Mouse (Mus musculus): Measurements from ENCODE around the gene Olfr460.
"Not testable (repeated sequence)": the region's sequence is repeated elsewhere in the genome, so short reads cannot be mapped to it uniquely, and the experiment has no call there.

The Olfr460 gene

GRCm38 (mm10) chr6:40569187-40569586, at the start of gene Olfr460:
Olfr460 (plus strand) TSS chr6:40569487.
- DNase-seq (ENCODE audit: low read depth, low spot score), result no peak

GRCm38 (mm10) chr6:40544690-40545089, 24.6 kb upstream of the Olfr460 start:
- Histone ChIP-seq H3K36me3 (ENCODE audit: control insufficient read depth, insufficient read depth, low read length, poor library complexity, severe bottlenecking) (no peaks in the 10 kb centered on the region), H3K27me3 (ENCODE audit: control insufficient read depth, insufficient read depth, low read length, poor library complexity, severe bottlenecking) (no peaks in the 10 kb centered on the region)
- no peak for DNase-seq (ENCODE audit: low read depth, low spot score)

More at GRCm38 (mm10) chr6:40569187-40569586, at the start of gene Olfr460:
- Histone ChIP-seq H3K27me3 (ENCODE audit: control insufficient read depth, insufficient read depth, low read length, poor library complexity, severe bottlenecking) (no peaks in the 10 kb centered on the region), H3K36me3 (ENCODE audit: control insufficient read depth, insufficient read depth, low read length, poor library complexity, severe bottlenecking) (no peaks in the 10 kb centered on the region)

- Histone ChIP-seq H3K27me3 (ENCODE audit: control insufficient read depth, insufficient read depth, low read length, poor library complexity, severe bottlenecking) (no peaks in the 10 kb centered on the region), H3K36me3 (ENCODE audit: control insufficient read depth, insufficient read depth, low read length, poor library complexity, severe bottlenecking) (no peaks in the 10 kb centered on the region)
- no peak for DNase-seq (ENCODE audit: low read depth, low spot score)
Observed at GRCm38 (mm10) chr6:40554950-40555349, 14.3 kb upstream of the Olfr460 start, which contains the start of gene Olfr461. Olfr461 (minus strand) TSS chr6:40555050.

GRCm38 (mm10) chr6:40573618-40574017, 4.3 kb downstream of the Olfr460 start:
- no peaks in the 10 kb centered on the region; the same call in 1 of the 2 replicates for H3K27me3 ChIP-seq (ENCODE audit: control insufficient read depth, insufficient read depth, low read length, poor library complexity, severe bottlenecking)

DNA sequence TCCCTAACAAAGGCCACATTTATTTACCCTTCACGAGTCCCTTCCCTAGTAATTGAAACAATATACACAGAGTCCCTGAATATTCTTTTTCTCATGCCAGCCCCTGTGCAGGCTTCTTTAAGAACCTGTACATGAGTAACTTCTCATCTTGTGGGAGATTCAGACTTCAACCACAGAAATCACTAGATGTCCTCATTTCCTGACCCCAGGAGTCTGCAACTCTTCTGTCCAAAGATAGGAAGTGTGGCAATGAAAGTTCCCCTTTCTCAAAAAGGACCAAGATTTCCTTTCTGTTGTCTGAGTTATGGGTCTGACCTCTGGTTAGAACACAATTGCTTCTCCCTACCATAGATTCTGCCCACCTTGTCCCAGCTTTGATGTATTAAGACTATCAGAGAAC, 7.0 kb downstream of the Olfr460 start:
- DNase-seq (ENCODE audit: low read depth, low spot score), result no peak
- Histone ChIP-seq H3K27me3 (ENCODE audit: control insufficient read depth, insufficient read depth, low read length, poor library complexity, severe bottlenecking) (no peaks in the 10 kb centered on the region; the same call in 1 of the 2 replicates), H3K36me3 (ENCODE audit: control insufficient read depth, insufficient read depth, low read length, poor library complexity, severe bottlenecking) (no peaks in the 10 kb centered on the region)

More at GRCm38 (mm10) chr6:40573618-40574017, 4.3 kb downstream of the Olfr460 start:
- H3K36me3 ChIP-seq (ENCODE audit: control insufficient read depth, insufficient read depth, low read length, poor library complexity, severe bottlenecking), result no peaks in the 10 kb centered on the region
- DNase-seq (ENCODE audit: low read depth, low spot score), result no peak

GRCm38 (mm10) chr6:40584336-40584735, 15.0 kb downstream of the Olfr460 start:
- DNase-seq (ENCODE audit: low read depth, low spot score), result no peak
- Histone ChIP-seq H3K36me3 (ENCODE audit: control insufficient read depth, insufficient read depth, low read length, poor library complexity, severe bottlenecking) (no peaks in the 10 kb centered on the region), H3K27me3 (ENCODE audit: control insufficient read depth, insufficient read depth, low read length, poor library complexity, severe bottlenecking) (no peaks in the 10 kb centered on the region; the same call in 1 of the 2 replicates)

DNA sequence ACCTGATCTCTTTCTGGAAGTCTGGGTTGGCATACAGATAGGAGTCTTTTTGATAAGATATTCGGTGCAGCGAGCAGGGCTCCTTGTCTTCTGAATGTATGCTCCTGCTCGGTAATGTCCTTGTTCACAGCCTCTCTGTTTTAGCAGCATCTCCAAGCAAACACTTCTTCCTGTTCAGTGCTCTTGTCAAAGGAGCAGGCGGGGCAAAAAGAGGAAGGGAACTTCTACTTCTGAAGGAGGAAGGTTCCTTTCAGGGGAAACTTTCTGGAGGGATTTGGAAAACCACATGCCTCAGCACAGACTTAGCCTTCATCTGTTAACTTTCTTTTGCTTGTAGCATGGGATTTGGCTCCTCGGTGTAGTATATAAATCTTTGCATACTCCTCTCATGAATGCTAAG, 16.4 kb downstream of the Olfr460 start, which contains the start of gene Clec5a:
TSS of gene Clec5a (minus strand) at position 177 of the 400 bp plus-strand sequence.
- DNase-seq (ENCODE audit: low read depth, low spot score), result no peak
- H3K36me3 ChIP-seq (ENCODE audit: control insufficient read depth, insufficient read depth, low read length, poor library complexity, severe bottlenecking), result no peaks in the 10 kb centered on the region
- H3K27me3 ChIP-seq (ENCODE audit: control insufficient read depth, insufficient read depth, low read length, poor library complexity, severe bottlenecking), result no peaks in the 10 kb centered on the region; the same call in 1 of the 2 replicates

DNA sequence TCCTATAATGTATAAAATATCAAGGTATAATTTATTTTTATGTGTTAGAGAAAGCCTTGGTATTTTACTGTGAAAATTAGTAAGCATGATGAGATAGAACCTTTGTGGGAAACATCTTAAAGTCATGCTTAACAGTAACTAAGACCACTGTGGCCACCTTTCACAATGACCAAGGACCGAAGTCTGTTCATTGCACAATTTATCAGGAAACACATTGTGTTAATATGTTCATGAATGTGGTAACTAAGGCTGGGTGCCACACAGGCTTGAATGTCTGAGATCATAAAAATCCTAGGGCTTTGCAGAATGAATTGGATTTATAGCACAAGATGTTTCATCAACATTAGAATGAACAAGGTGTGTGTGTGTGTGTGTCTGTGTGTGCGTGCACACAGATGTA, 19.1 kb downstream of the Olfr460 start:
- Histone ChIP-seq H3K27me3 (ENCODE audit: control insufficient read depth, insufficient read depth, low read length, poor library complexity, severe bottlenecking) (no peaks in the 10 kb centered on the region; the same call in 1 of the 2 replicates), H3K36me3 (ENCODE audit: control insufficient read depth, insufficient read depth, low read length, poor library complexity, severe bottlenecking) (no peaks in the 10 kb centered on the region)
- no peak for DNase-seq (ENCODE audit: low read depth, low spot score)

GRCm38 (mm10) chr6:40594804-40595550, 25.7 kb downstream of the Olfr460 start:
- Histone ChIP-seq H3K36me3 (ENCODE audit: control insufficient read depth, insufficient read depth, low read length, poor library complexity, severe bottlenecking) (no peaks in the 10 kb centered on the region), H3K27me3 (ENCODE audit: control insufficient read depth, insufficient read depth, low read length, poor library complexity, severe bottlenecking) (no peaks in the 10 kb centered on the region)
- no peak for DNase-seq (ENCODE audit: low read depth, low spot score)

- H3K36me3 ChIP-seq (ENCODE audit: control insufficient read depth, insufficient read depth, low read length, poor library complexity, severe bottlenecking); H3K27me3 ChIP-seq (ENCODE audit: control insufficient read depth, insufficient read depth, low read length, poor library complexity, severe bottlenecking); DNase-seq (ENCODE audit: low read depth, low spot score): not testable (repeated sequence)
Observed at GRCm38 (mm10) chr6:40598546-40598945, 29.3 kb downstream of the Olfr460 start.

DNA sequence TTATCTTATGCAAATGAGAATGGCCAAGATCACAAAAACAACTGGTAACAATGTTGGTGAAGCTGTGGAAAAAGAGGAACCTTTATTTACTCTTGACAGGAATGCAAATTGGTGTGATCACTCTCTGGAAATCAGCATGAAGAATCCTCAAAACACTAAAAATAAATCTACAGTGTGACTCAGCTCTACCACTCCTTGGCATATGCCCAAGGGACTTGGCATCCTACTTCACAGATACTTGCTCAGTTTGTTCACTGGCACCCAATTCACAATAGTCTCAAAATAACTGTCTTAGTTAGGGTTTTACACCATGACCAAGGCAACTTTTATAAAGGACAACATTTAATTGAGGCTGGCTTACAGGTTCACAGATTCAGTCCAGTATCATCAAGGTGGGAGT, 38.1 kb downstream of the Olfr460 start:
- no peak for DNase-seq (ENCODE audit: low read depth, low spot score)
- H3K36me3 ChIP-seq (ENCODE audit: control insufficient read depth, insufficient read depth, low read length, poor library complexity, severe bottlenecking), result no peaks in the 10 kb centered on the region
- H3K27me3 ChIP-seq (ENCODE audit: control insufficient read depth, insufficient read depth, low read length, poor library complexity, severe bottlenecking), result no peaks in the 10 kb centered on the region

DNA sequence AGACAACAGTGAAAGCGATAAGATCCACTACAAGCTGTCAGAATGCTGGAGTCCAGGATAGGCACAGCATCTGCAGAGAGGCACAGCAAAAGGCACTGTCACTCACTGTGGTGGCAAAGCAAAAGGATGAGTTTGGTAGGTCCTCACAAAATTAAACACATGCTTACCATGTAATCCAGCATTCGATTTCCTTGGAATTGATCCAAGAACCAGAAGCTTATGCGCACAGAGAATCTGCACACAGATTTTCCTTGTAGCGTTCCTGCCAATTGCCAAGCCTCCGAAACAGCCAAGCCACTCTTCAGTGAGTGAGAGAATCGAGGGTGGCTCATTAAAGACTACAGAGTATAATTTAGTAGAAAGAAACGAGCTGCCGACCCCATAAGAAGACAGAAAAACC, 41.0 kb downstream of the Olfr460 start:
- no peaks in the 10 kb centered on the region for H3K36me3 ChIP-seq (ENCODE audit: control insufficient read depth, insufficient read depth, low read length, poor library complexity, severe bottlenecking)
- DNase-seq (ENCODE audit: low read depth, low spot score), result no peak
- H3K27me3 ChIP-seq (ENCODE audit: control insufficient read depth, insufficient read depth, low read length, poor library complexity, severe bottlenecking), result no peaks in the 10 kb centered on the region

DNA sequence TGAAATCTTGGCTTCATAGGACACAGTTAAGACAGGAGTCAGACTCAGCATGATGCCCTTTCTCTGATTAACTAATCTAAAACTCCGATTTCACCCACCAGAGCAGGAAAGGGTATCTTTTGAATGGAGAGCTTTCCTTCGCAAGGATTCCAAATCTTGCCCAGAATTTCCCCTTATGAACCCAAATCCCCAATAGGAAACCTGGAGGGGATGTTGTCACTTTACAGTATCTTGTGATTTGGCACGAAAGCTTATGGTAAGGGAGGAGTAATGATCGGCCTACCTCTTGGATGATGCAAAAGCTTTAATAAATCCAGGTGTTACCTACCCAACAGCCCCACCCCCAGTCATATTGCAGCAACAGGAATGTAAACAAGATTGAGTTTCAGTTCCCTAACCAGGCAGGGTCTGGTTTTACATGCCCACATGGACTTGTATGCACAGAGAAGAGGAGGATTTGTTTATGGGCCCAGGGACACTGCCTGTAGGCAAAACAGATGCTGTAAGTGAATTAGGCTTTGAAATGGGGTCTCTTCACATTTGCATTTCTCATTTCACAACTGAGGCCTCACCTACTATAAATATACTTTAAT, 44.1 kb downstream of the Olfr460 start, which contains the start of gene Tas2r138:
TSS of gene Tas2r138 (minus strand) at position 51 of the 593 bp plus-strand sequence.
- no peaks in the 10 kb centered on the region for H3K36me3 ChIP-seq (ENCODE audit: control insufficient read depth, insufficient read depth, low read length, poor library complexity, severe bottlenecking)

GRCm38 (mm10) chr6:40617965-40618364, 48.7 kb downstream of the Olfr460 start:
- Histone ChIP-seq H3K27me3 (ENCODE audit: control insufficient read depth, insufficient read depth, low read length, poor library complexity, severe bottlenecking) (no peaks in the 10 kb centered on the region), H3K36me3 (ENCODE audit: control insufficient read depth, insufficient read depth, low read length, poor library complexity, severe bottlenecking) (no peaks in the 10 kb centered on the region)
- DNase-seq (ENCODE audit: low read depth, low spot score), result peak; percentile 18

More for the DNA sequence above, 44.1 kb downstream of the Olfr460 start, which contains the start of gene Tas2r138:
- H3K27me3 ChIP-seq (ENCODE audit: control insufficient read depth, insufficient read depth, low read length, poor library complexity, severe bottlenecking), result no peaks in the 10 kb centered on the region
- no peak for DNase-seq (ENCODE audit: low read depth, low spot score)

All from splenic B cell, adult 2 months (primary cell).